Mouse (Mus musculus): ENCODE results near the gene Rgl3.

- TF ChIP-seq CTCF (IDR thresholded peaks at IDR 0.05; ENCODE audit: extremely low read depth, insufficient read depth, insufficient read length, insufficient replicate concordance) (no peak), POLR2A (IDR thresholded peaks at IDR 0.05; ENCODE audit: low read depth, low read length) (no peak)
Observed at GRCm38 (mm10) chr9:21923490-21924098, 65.7 kb downstream of the Rgl3 start.

Measured in spleen, adult 2 months (tissue).